Mouse (Mus musculus): ENCODE results near the gene Clp1.

DNA sequence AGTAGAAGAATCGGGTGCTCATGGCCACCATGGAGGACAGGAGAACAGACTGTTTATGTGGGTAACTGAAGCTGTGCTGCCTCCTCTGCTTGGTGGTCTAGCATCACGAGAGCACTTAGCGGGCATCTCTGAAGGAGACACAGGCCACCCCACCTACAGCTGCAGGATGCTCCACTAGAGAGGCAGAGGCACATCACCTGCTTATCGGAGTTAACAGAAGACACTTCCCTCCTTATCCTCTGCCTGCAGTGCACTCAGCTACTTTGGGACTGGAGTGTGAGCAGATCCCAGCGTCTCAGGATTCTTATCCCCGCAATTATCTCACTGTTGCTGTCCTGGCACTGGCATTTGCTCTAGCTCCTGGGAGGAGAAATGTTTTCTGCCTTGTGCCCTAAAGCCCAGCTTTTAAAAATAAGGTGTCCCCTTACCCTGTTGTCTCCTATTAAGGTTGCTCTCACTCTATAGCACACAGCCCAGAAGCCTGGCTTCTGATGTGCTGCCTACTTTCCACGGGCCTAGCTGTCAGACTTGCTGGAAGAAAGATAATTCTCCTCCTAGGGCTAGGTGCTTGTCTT, 8.3 kb upstream of the Clp1 start:
- no peak for TF ChIP-seq POLR2A (IDR thresholded peaks at IDR 0.05; ENCODE audit: borderline replicate concordance, insufficient read depth, low read length)
- TF ChIP-seq CTCF (IDR thresholded peaks at IDR 0.05; ENCODE audit: borderline replicate concordance, insufficient read depth, low read depth, low read length) = no peak

All from cerebellum, adult 2 months (tissue).